Mouse (Mus musculus) limb, embryonic 12.5 days (tissue): ENCODE results near the gene Arhgdia. TPM values are rescaled to one million over a fixed set of nuclear protein-coding genes. Genes with fewer than 3 reads are reported as not detected.

Experiments
- ATAC-seq: fragments of 200-750 bp; cut with Nextera tagmentation; 2 replicates; pipeline ENCODE4 v1.8.0; 2017; ENCODE audit warnings: low read depth, moderate TSS enrichment; ENCODE audit not compliant: insufficient number of reproducible peaks, insufficient read depth, low FRiP score, low TSS enrichment
- H3K27ac ChIP-seq: fragments of 300-500 bp; sonication (generic); 2 replicates; pipeline ENCODE4 v1.5.1; 2016; ENCODE audit warnings: mild to moderate bottlenecking, moderate library complexity
- H3K27me3 ChIP-seq: fragments of 300-500 bp; sonication (generic); 2 replicates; pipeline ENCODE4 v1.6.1; 2016; ENCODE audit warnings: mild to moderate bottlenecking, moderate library complexity
- H3K36me3 ChIP-seq: fragments of 300-500 bp; sonication (generic); 2 replicates; pipeline ENCODE4 v1.6.1; 2016; ENCODE audit warnings: mild to moderate bottlenecking, moderate library complexity
- H3K4me1 ChIP-seq: fragments of 300-500 bp; sonication (generic); replicated peaks from 2 replicates; pipeline ENCODE4 v1.6.1; 2016
- H3K4me2 ChIP-seq: fragments of 300-500 bp; sonication (generic); 2 replicates; pipeline ENCODE4 v1.6.1; 2016; ENCODE audit warnings: mild to moderate bottlenecking, moderate library complexity
- H3K4me3 ChIP-seq: fragments of 300-500 bp; sonication (generic); replicated peaks from 2 replicates; pipeline ENCODE4 v1.5.1; 2016; ENCODE audit warnings: mild to moderate bottlenecking
- H3K9ac ChIP-seq: fragments of 300-500 bp; sonication (generic); replicated peaks from 2 replicates; pipeline ENCODE4 v1.6.1; 2016; ENCODE audit warnings: mild to moderate bottlenecking, moderate library complexity
- H3K9me3 ChIP-seq: fragments of 300-500 bp; sonication (generic); 2 replicates; pipeline ENCODE4 v1.6.1; 2016; ENCODE audit warnings: mild to moderate bottlenecking, moderate library complexity
- WGBS: fragments of 180-500 bp; shearing (Covaris S2); methylation state at CpG from one replicate; pipeline ENCODE4 v1.1.7; 2016; 5-methylcytosine and 5-hydroxymethylcytosine counted together
- microRNA-seq: library from miRNA; unstranded; fragments of <30 nt; microRNA quantifications from one replicate; pipeline ENCODE4, GENCODE M21; 2017
- polyA plus RNA-seq: library from polyadenylated mRNA; unstranded; fragments of >200 nt; fragmentation: Nextera tagmentation; extraction: Ambion mirVana; gene quantifications from 2 replicates; pipeline ENCODE4 v1.2.1, GENCODE M21; 2016

The Arhgdia gene
- polyA plus RNA-seq, 1 experiment from 2014 or later = 484 TPM

- no peaks in the 10 kb centered on the region for H3K9me3 ChIP-seq
- no peak overlapping the region for H3K4me3 ChIP-seq
- no peak overlapping the region for H3K4me2 ChIP-seq
- ATAC-seq = no peak
- H3K27me3 ChIP-seq = peaks cover 55% of the 10 kb centered on the region
- H3K27ac ChIP-seq = no peak overlapping the region
- peaks cover 31% of the 10 kb centered on the region for H3K4me1 ChIP-seq
- no peaks in the 10 kb centered on the region for H3K36me3 ChIP-seq
- no peak overlapping the region for H3K9ac ChIP-seq
- WGBS = 69% methylated on average over 3 of the region's 3 CpGs
Measured at GRCm38 (mm10) chr11:120535145-120535544, 46.3 kb downstream of the Arhgdia start.

- Histone ChIP-seq H3K4me3 (no peak overlapping the region), H3K4me1 (peaks cover 25% of the 10 kb centered on the region), H3K36me3 (no peaks in the 10 kb centered on the region), H3K27me3 (peaks cover 65% of the 10 kb centered on the region), H3K9ac (no peak overlapping the region), H3K4me2 (no peak overlapping the region), H3K27ac (no peak overlapping the region), H3K9me3 (no peaks in the 10 kb centered on the region)
- 86% methylated on average over 8 of the region's 8 CpGs for WGBS
- no peak for ATAC-seq
Measured at GRCm38 (mm10) chr11:120534093-120534492, 47.3 kb downstream of the Arhgdia start.

DNA sequence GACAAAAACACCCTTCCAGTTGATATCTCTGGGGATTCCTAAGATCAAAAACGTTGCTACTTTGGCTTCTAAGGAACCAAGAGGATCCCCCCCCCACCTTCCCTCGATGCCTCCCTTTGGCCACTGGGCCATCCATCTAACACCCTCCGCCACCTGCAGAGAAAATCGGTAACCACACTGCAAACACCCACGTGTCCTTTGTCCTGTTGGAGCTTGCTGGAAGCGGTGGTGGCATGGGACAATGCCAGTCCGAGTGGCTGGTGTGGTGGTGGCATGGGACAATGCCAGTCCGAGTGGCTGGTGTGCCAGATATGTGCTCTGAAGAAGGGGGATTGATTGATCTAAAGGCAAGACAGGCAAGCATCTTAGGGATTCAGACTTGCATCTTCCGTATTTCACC, 49.8 kb downstream of the Arhgdia start:
- H3K4me1 ChIP-seq = peaks cover 19% of the 10 kb centered on the region
- H3K27me3 ChIP-seq = peaks cover 83% of the 10 kb centered on the region
- H3K9me3 ChIP-seq = no peaks in the 10 kb centered on the region
- H3K36me3 ChIP-seq = no peaks in the 10 kb centered on the region
- peak overlapping the region; percentile 89 for H3K4me2 ChIP-seq
- 27% methylated on average over 9 of the region's 9 CpGs for WGBS
- H3K4me3 ChIP-seq = peak overlapping the region; percentile 51
- no peak overlapping the region for H3K9ac ChIP-seq
- no peak for ATAC-seq
- no peak overlapping the region for H3K27ac ChIP-seq

DNA sequence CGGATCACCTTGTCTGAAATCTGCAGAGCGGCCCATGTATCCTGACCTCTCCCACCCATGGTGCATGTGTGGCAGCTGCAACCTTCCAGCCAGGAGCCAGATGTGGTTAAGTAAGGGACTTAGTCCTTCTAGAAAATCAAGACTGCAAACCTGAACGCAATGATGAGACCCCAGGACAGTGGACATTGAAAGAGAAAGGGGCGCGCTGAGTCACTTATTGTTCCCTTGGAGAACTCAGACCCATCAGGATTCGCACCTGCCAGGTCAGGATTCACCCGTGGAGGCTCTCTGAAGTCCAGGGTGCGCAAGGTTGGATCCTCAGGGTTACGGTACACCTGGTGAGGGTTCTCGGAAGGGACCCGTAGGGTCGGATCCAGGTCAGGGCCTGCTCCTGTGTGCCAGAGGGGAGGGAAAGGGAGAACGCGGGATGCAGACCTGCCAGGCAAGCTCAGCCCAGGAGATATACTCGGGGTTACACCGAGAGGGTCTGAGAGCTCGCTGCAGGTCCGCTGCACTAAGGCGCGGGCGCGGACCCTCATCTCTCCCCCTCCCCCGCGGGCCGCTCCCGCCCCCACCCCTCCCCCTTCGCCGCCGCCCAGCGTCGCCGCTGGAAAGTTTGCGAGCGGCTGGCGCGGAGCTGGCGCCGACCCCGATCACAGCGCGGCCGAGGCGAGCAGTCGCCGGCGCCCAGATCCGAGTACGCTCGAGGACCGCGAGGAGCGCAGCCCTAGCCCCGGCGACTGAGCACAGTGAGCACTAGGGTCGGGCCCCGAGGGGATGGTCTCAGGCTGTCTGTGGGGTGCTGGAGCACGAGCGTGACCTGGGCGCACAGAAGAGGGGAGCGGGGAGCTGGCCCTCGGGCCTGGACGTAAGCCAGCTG, 51.1 kb downstream of the Arhgdia start, which contains the start of gene Gcgr:
Gene Gcgr (plus strand): TSS at position 615 of the 880 bp plus-strand sequence.
- 7% methylated on average over 59 of the region's 62 CpGs for WGBS
- ATAC-seq = no peak; the same call in 1 of the 2 replicates
- H3K27ac ChIP-seq = no peak within 1 kb of the TSS
- H3K4me2 ChIP-seq = peak within 1 kb of the TSS; percentile 89
- peaks cover 19% of the 10 kb centered on the region for H3K4me1 ChIP-seq
- no peaks in the 10 kb centered on the region for H3K36me3 ChIP-seq
- H3K9me3 ChIP-seq = no peaks in the 10 kb centered on the region
- peak within 1 kb of the TSS; percentile 54 for H3K9ac ChIP-seq
- H3K27me3 ChIP-seq = peaks cover 79% of the 10 kb centered on the region
- H3K4me3 ChIP-seq = peak within 1 kb of the TSS; percentile 51

DNA sequence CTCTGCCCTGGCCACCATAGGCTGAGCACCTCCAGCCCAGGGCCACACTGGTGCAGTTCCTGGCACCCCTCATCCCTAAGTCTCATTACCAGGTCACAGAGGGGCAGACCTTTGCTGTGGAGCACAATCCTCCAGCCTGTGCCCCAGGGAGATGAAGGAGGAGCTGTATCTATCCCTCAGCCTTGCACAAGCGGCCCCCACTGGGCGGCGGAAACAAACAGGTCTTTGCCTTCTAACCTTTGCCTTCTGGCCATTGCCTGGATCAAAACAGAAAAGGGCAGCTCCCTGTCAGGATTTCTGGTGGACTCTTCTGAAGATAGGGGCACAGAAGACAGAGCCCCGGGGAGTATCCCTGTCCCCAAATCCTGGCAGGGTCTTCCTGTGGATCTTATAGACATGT, 52.5 kb downstream of the Arhgdia start:
- no peak overlapping the region for H3K27ac ChIP-seq
- WGBS = 60% methylated on average over 4 of the region's 4 CpGs
- peaks cover 19% of the 10 kb centered on the region for H3K4me1 ChIP-seq
- H3K9me3 ChIP-seq = no peaks in the 10 kb centered on the region
- no peak overlapping the region for H3K4me3 ChIP-seq
- no peak overlapping the region for H3K4me2 ChIP-seq
- H3K9ac ChIP-seq = no peak overlapping the region
- no peaks in the 10 kb centered on the region for H3K36me3 ChIP-seq
- ATAC-seq = no peak
- peaks cover 66% of the 10 kb centered on the region for H3K27me3 ChIP-seq

Small RNA genes lying within 50 kb of the gene (microRNA-seq; reads per million reads assigned to microRNA genes)
- 2.1 reads per million for gene Mir6936

Other genes starting within 250 kb of the Arhgdia start
- gene Actg1, start 233.1 kb downstream of the Arhgdia start, polyA plus RNA-seq = 2,805 and 2,814 TPM in 2 replicates
- gene Fscn2, start 220.1 kb downstream of the Arhgdia start, polyA plus RNA-seq = 0.64 TPM in 2 replicates
- 38.0 and 40.0 TPM in 2 replicates for gene Faap100, start 202.9 kb downstream of the Arhgdia start, polyA plus RNA-seq
- gene Nploc4, start 143.9 kb downstream of the Arhgdia start, polyA plus RNA-seq = 49.8 and 56.0 TPM in 2 replicates
- gene Tspan10, start 139.0 kb downstream of the Arhgdia start, polyA plus RNA-seq = not detected in 2 replicates
- gene Pde6g, start 128.1 kb downstream of the Arhgdia start, polyA plus RNA-seq = 0.20 TPM in 1 of 2 replicates, not detected in the other
- 10.4 and 13.2 TPM in 2 replicates for gene Oxld1, start 123.6 kb downstream of the Arhgdia start, polyA plus RNA-seq
- 47.8 and 52.4 TPM in 2 replicates for gene Ccdc137, start 123.5 kb downstream of the Arhgdia start, polyA plus RNA-seq
- gene Arl16, start 114.0 kb downstream of the Arhgdia start, polyA plus RNA-seq = 58.5 and 58.9 TPM in 2 replicates
- 135 and 139 TPM in 2 replicates for gene Mrpl12, start 97.0 kb downstream of the Arhgdia start, polyA plus RNA-seq
- 54.6 and 59.8 TPM in 2 replicates for gene Slc25a10, start 89.8 kb downstream of the Arhgdia start, polyA plus RNA-seq
- gene Gcgr, start 50.9 kb downstream of the Arhgdia start, polyA plus RNA-seq = 3.8 and 4.0 TPM in 2 replicates
- 221 and 229 TPM in 2 replicates for gene Mcrip1, start 31.9 kb downstream of the Arhgdia start, polyA plus RNA-seq
- not detected in 2 replicates for gene Ppp1r27, start 30.5 kb downstream of the Arhgdia start, polyA plus RNA-seq
- 620 and 631 TPM in 2 replicates for gene P4hb, start 8.4 kb downstream of the Arhgdia start, polyA plus RNA-seq
- gene Alyref, start 16.7 kb upstream of the Arhgdia start, polyA plus RNA-seq = 671 and 778 TPM in 2 replicates
- 202 and 203 TPM in 2 replicates for gene Anapc11, start 16.8 kb upstream of the Arhgdia start, polyA plus RNA-seq
- 0.65 and 0.95 TPM in 2 replicates for gene Npb, start 26.9 kb upstream of the Arhgdia start, polyA plus RNA-seq
- gene Pcyt2, start 36.3 kb upstream of the Arhgdia start, polyA plus RNA-seq = 143 and 156 TPM in 2 replicates
- 29.5 and 29.9 TPM in 2 replicates for gene Sirt7, start 43.6 kb upstream of the Arhgdia start, polyA plus RNA-seq
- gene Mafg, start 52.0 kb upstream of the Arhgdia start, polyA plus RNA-seq = 28.8 and 29.9 TPM in 2 replicates
- 29.9 and 34.3 TPM in 2 replicates for gene Pycr1, start 62.1 kb upstream of the Arhgdia start, polyA plus RNA-seq
- gene Myadml2, start 66.5 kb upstream of the Arhgdia start, polyA plus RNA-seq = 0.36 and 0.68 TPM in 2 replicates
- 8.8 and 12.6 TPM in 2 replicates for gene Notum, start 79.6 kb upstream of the Arhgdia start, polyA plus RNA-seq
- gene Aspscr1, start 91.3 kb upstream of the Arhgdia start, polyA plus RNA-seq = 142 and 149 TPM in 2 replicates
- gene Cenpx, start 132.1 kb upstream of the Arhgdia start, polyA plus RNA-seq = 131 and 138 TPM in 2 replicates
- gene Lrrc45, start 132.3 kb upstream of the Arhgdia start, polyA plus RNA-seq = 77.9 and 78.4 TPM in 2 replicates
- 48.5 and 51.2 TPM in 2 replicates for gene Rac3, start 139.8 kb upstream of the Arhgdia start, polyA plus RNA-seq
- gene Dcxr, start 145.7 kb upstream of the Arhgdia start, polyA plus RNA-seq = 14.8 and 17.8 TPM in 2 replicates
- gene Cbr2, start 150.5 kb upstream of the Arhgdia start, polyA plus RNA-seq = 4.6 and 7.2 TPM in 2 replicates
- gene Hmga1b, start 181.2 kb upstream of the Arhgdia start, polyA plus RNA-seq = 6.4 and 8.4 TPM in 2 replicates
- 36.2 and 42.1 TPM in 2 replicates for gene Rfng, start 202.6 kb upstream of the Arhgdia start, polyA plus RNA-seq
- 233 and 242 TPM in 2 replicates for gene Gps1, start 202.6 kb upstream of the Arhgdia start, polyA plus RNA-seq
- gene Dus1l, start 214.8 kb upstream of the Arhgdia start, polyA plus RNA-seq = 73.4 and 77.6 TPM in 2 replicates
- gene Fasn, start 242.9 kb upstream of the Arhgdia start, polyA plus RNA-seq = 70.3 and 79.1 TPM in 2 replicates